Mouse (Mus musculus) brain, adult 2 months (tissue): ENCODE measurements at regions not wholly inside any gene's neighbourhood (a gene's known extent, or its start where the extent isn't known, plus 50 kb on each side); places are given as distances from the start of the nearest gene placed in this dataset.
A peak's percentile ranks its signal among the peaks of the same experiment; 100 is the strongest.

Source experiments
- DNase-seq: peaks from one replicate; pipeline ENCODE4 v3.0.0; 2011; ENCODE audit warnings: low read depth, low spot score

DNA sequence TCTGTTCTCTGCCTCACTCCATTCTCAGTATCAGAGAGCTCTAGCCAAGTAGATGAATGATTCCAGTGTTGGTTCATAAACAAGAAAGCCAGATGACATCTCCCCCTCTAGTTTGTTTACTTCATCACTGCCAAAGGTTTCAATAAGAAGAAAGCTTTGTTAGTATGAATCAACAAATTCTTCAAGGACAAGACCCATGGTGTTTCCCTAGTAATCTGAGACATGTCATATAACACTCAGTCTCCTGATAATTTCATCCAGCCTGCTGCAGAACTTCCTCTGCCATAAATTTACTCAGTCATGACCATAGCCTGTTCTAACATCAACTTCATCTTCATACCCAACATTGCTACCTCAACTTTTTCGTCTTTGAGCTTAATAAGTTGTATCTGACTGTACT lies 1372.5 kb downstream of the Pla2g4a start:
- no peak for DNase-seq

GRCm38 (mm10) chr1:148579873-148580445 lies 1381.1 kb downstream of the Pla2g4a start:
- DNase-seq, result no peak

DNA sequence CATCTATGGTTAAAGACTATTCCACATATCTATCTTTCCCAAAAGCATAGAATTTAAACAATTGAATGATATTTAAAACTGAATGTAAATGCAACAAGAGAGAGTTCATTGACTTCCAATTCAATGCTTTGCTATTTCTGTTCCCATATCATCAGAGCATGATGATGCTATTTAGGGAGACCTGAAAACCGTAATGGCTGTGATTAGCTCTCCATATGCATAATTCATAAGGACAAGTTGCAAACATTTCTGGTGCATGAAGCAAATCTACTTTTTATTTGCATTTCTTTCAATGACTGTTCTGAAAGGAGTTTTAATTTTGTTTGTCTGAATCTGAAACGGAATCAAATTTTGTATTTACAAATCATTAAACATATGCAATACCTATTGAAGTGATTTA lies 1392.0 kb downstream of the Pla2g4a start:
- peak; percentile 29 for DNase-seq
